Mouse (Mus musculus) B cell, adult (primary cell): Measurements from ENCODE around the gene Pkd1l3. TPM values are rescaled to one million over a fixed set of nuclear protein-coding genes. Genes with fewer than 3 reads are reported as not detected.

Source experiments
- total RNA-seq: library from RNA; stranded (reverse); gene quantifications from 4 replicates; pipeline ENCODE4 v1.2.4, GENCODE M21; 2023; ENCODE audit not compliant: inconsistent age

Gene Pkd1l3
- total RNA-seq, result 0.97 to 1.7 TPM (median 1.3 TPM) in 4 replicates

DNA sequence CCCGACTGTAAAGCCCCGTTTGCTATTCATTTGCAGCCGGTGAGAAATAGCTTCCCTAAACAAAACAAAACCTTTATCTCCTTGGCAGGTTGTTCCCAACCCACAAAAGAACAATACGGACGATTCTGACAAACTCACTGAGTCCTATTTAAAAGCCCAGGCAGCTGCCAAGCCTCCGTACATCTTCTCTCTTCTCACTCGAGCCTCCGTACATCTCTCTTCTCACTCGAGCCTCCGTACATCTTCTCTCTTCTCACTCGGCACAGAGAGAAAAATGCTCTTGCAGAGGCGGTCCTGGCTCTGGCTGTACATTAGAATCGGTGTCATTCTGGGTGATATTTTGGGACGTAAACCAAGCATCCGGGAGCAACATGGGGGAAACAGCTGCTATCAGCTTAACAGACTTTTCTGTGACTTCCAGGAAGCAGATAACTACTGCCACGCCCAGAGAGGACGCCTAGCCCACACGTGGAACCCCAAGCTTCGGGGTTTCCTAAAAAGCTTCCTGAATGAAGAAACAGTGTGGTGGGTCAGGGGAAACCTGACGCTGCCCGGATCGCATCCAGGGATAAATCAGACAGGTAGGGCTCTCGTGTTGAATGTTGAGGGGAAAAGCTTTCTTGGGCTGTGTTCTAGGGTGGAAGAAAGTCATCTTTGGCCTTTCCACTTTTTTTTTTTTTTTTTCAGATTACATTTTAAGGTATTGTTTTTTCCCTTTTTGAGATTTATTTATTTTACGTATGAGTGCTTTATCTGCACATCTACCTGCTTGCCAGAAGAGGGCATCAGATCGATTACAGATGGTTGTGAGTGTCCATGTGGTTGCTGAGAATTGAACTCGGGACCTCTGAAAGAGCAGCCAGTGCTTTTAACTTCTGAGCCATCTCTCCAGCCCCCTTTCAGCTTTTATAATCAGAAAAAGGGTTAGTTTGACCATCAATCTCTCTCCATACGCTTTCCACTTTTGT is at the start of gene Pkd1l3:
TSS of gene Pkd1l3 (plus strand) at position 275 of the 968 bp plus-strand sequence.

DNA sequence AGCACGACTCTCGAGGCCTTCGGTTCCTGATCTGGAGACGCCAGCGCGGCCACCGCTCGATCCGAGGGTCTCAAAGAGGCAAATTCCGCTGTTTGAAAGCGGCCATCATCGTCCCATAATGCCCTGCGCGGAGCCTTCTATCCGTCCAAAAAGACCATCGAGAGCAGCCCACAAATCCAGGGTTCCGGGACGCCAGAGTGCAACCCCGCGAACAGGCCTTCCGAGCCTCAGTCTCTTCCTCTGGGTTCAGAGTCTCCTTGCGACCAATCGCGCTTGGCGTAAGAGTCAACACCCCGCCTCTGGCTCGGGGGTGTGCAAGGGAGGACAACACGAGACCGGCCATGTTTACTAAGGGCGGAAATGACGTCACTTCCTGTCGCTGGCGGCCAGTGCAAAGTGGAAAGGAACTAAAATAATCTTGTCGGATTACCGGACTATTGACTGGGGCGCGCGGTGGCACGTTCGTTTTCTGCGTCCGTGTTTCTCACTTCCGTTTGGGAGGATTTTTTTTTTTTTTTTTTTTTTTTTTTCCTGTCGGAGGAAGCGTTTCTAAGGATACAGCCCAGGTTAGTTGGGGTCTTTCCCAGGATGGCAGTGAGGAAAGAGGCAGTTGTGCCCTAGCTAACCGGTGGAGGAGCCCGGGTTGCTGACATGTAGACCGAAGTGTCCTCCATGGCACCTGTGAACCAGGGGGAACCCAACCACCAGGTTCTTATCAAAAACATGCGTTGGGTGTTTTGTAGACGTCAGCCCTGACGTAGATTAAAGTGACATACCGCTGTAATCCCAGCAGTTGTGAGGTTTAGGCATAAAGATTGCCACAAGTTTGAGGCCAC is 48.6 kb upstream of the Pkd1l3 start, which contains the start of the genes Dhx38 and Txnl4b:
TSS of gene Dhx38 (minus strand) at position 364 of the 836 bp plus-strand sequence.
TSS of gene Txnl4b (plus strand) at position 395 of the 836 bp plus-strand sequence.

GRCm38 (mm10) chr8:109578900-109579301 is 35.4 kb upstream of the Pkd1l3 start, which contains the start of gene Hp:
TSS of gene Hp (minus strand) at chr8:109579172.

GRCm38 (mm10) chr8:109608271-109609152 is 5.8 kb upstream of the Pkd1l3 start, which contains the start of gene Dhodh:
TSS of gene Dhodh (minus strand) at chr8:109608673.

GRCm38 (mm10) chr8:109693146-109693900 is 79.0 kb downstream of the Pkd1l3 start, which contains the start of gene Ist1:
TSS of gene Ist1 (minus strand) at chr8:109693260.

GRCm38 (mm10) chr8:109705320-109706075 is 91.2 kb downstream of the Pkd1l3 start, which contains the start of gene Zfp821:
TSS of gene Zfp821 (plus strand) at chr8:109705546.

Other genes with a start within 250 kb of the Pkd1l3 start
- not detected in 4 replicates for gene Pmfbp1, start 120.5 kb upstream of the Pkd1l3 start, total RNA-seq
- gene Dhx38, start 48.7 kb upstream of the Pkd1l3 start, total RNA-seq, result 73.5 to 80.0 TPM (median 78.9 TPM) in 4 replicates
- 3.1 to 5.6 TPM (median 5.5 TPM) in 4 replicates for gene Txnl4b, start 48.6 kb upstream of the Pkd1l3 start, total RNA-seq
- 0.90 TPM in 1 of 4 replicates, not detected in the others for gene Hp, start 35.3 kb upstream of the Pkd1l3 start, total RNA-seq
- 19.4 to 26.3 TPM (median 20.9 TPM) in 4 replicates for gene Dhodh, start 5.8 kb upstream of the Pkd1l3 start, total RNA-seq
- gene Ist1, start 78.7 kb downstream of the Pkd1l3 start, total RNA-seq, result 112 to 116 TPM (median 114 TPM) in 4 replicates
- 22.5 to 28.0 TPM (median 25.2 TPM) in 4 replicates for gene Zfp821, start 91.0 kb downstream of the Pkd1l3 start, total RNA-seq
- 35.9 to 46.6 TPM (median 41.8 TPM) in 4 replicates for gene Atxn1l, start 123.2 kb downstream of the Pkd1l3 start, total RNA-seq
- gene Ap1g1, start 164.0 kb downstream of the Pkd1l3 start, total RNA-seq, result 75.9 to 91.7 TPM (median 85.0 TPM) in 4 replicates